Mouse (Mus musculus) hindbrain, embryonic 15.5 days (tissue): ENCODE results near the gene AC124108.1. TPM values are rescaled to one million over a fixed set of nuclear protein-coding genes. Genes with fewer than 3 reads are reported as not detected.

Experiments used
- ATAC-seq: fragments of 200-750 bp; cut with Nextera tagmentation; 2 replicates; pipeline ENCODE4 v1.8.0; 2017; ENCODE audit warnings: low read depth, moderate number of reproducible peaks, moderate TSS enrichment; ENCODE audit not compliant: low FRiP score
- H3K27ac ChIP-seq: fragments of 300-500 bp; sonication (generic); replicated peaks from 2 replicates; pipeline ENCODE4 v1.5.1; 2015; ENCODE audit warnings: mild to moderate bottlenecking, inconsistent platforms
- H3K27me3 ChIP-seq: fragments of 300-500 bp; sonication (generic); 2 replicates; pipeline ENCODE4 v1.6.1; 2015; ENCODE audit warnings: control low read depth, inconsistent platforms
- H3K36me3 ChIP-seq: fragments of 300-500 bp; sonication (generic); 2 replicates; pipeline ENCODE4 v1.6.1; 2015; ENCODE audit warnings: control low read depth, inconsistent platforms
- H3K4me1 ChIP-seq: fragments of 300-500 bp; sonication (generic); replicated peaks from 2 replicates; pipeline ENCODE4 v1.6.1; 2015; ENCODE audit warnings: control low read depth, inconsistent platforms
- H3K4me2 ChIP-seq: fragments of 300-500 bp; sonication (generic); 2 replicates; pipeline ENCODE4 v1.6.1; 2015; ENCODE audit warnings: moderate library complexity, mild to moderate bottlenecking, inconsistent platforms
- H3K4me3 ChIP-seq: fragments of 300-500 bp; sonication (generic); 2 replicates; pipeline ENCODE4 v1.5.1; 2015; ENCODE audit warnings: mild to moderate bottlenecking, inconsistent platforms
- H3K9ac ChIP-seq: fragments of 300-500 bp; sonication (generic); 2 replicates; pipeline ENCODE4 v1.6.1; 2015; ENCODE audit warnings: inconsistent platforms
- H3K9me3 ChIP-seq: fragments of 300-500 bp; sonication (generic); 2 replicates; pipeline ENCODE4 v1.6.1; 2016; ENCODE audit warnings: control low read depth, inconsistent platforms
- WGBS: fragments of 180-500 bp; shearing (Covaris S2); methylation state at CpG from one replicate; pipeline ENCODE4 v1.1.7; 2015; 5-methylcytosine and 5-hydroxymethylcytosine counted together
- microRNA counts: library from miRNA; unstranded; fragments of <30 nt; microRNA quantifications from one replicate; lab custom pipeline; 2016
- microRNA-seq: library from miRNA; unstranded; fragments of <30 nt; microRNA quantifications from one replicate; pipeline ENCODE4, GENCODE M21; 2016
- polyA plus RNA-seq: library from polyadenylated mRNA; unstranded; fragments of >200 nt; fragmentation: Nextera tagmentation; extraction: Ambion mirVana; gene quantifications from 2 replicates; pipeline ENCODE4 v1.2.1, GENCODE M21; 2015

The AC124108.1 gene
- polyA plus RNA-seq, 1 experiment from 2014 or later: 2.7 TPM

DNA sequence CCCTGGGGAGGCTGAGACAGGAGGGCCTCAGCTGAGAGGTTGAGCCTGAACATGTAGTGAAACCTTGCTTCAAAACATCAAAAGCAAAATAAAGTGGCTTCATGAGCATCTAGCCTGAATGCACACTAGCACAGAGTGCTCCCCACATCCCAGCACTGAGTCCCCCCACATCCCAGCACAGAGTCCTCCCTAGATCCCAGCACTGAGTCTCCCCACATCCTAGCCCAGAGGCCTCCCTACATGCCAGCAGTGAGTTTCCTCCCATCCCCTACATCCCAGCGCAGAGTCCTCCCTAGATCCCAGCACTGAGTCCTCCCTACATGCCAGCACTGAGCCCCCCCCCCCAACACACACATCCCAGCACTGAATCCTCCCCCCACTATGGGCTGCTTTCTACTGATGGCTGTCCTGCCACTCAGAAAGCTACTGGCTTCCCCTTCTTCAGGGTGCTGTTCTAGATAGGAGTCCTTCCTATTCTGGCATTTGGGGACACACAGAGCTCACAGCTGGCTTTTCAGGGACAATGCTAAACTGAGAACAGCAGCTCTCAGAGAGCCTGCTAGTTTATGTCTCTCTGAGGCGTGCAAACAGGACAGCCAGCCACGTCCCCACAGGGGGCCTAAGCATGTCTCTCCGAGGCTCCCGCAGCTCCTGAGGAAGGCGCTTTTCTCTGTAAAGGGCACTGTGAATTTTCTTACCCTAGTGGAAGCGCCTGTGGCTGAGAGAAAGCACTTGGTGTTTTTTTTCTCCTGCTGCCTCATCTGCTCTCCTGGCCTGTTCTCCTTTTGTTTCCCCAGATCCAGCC is 40.4 kb downstream of the AC124108.1 start:
- ATAC-seq: no peak; the same call in 1 of the 2 replicates
- Histone ChIP-seq H3K4me2 (no peak overlapping the region), H3K4me3 (no peak overlapping the region), H3K4me1 (peaks cover 5% of the 10 kb centered on the region; the same call in 1 of the 2 replicates), H3K27ac (peak overlapping the region; percentile 46; the same call in 1 of the 2 replicates), H3K27me3 (no peaks in the 10 kb centered on the region), H3K36me3 (no peaks in the 10 kb centered on the region), H3K9ac (no peak overlapping the region), H3K9me3 (no peaks in the 10 kb centered on the region)
- WGBS: 24% methylated on average over 7 of the region's 7 CpGs

DNA sequence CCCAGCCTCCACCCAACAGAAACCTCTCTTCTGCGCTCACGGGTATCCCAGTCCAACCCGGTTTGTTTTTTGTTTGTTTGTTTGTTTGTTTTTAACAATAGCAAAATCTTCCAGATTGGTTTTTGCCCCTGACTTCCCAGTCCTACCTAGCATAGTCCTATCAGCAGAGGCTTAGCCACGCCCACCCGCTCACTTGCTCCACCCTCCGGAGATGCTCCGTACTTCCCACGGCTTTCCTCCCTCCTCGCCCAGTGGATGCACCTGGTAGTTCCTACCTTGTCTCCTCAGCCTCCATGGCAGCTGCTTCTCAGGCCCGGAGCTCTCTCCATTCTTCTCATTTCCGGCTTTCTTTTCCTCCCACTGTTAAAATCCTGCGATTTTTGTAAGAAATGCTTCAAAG is 42.3 kb downstream of the AC124108.1 start:
- no peak for ATAC-seq
- H3K27me3 ChIP-seq: no peaks in the 10 kb centered on the region
- 28% methylated on average over 12 of the region's 12 CpGs for WGBS
- H3K4me1 ChIP-seq: peaks cover 5% of the 10 kb centered on the region; the same call in 1 of the 2 replicates
- no peak overlapping the region for H3K9ac ChIP-seq
- H3K4me3 ChIP-seq: no peak overlapping the region
- no peaks in the 10 kb centered on the region for H3K36me3 ChIP-seq
- no peak overlapping the region for H3K4me2 ChIP-seq
- H3K9me3 ChIP-seq: no peaks in the 10 kb centered on the region
- H3K27ac ChIP-seq: no peak overlapping the region

DNA sequence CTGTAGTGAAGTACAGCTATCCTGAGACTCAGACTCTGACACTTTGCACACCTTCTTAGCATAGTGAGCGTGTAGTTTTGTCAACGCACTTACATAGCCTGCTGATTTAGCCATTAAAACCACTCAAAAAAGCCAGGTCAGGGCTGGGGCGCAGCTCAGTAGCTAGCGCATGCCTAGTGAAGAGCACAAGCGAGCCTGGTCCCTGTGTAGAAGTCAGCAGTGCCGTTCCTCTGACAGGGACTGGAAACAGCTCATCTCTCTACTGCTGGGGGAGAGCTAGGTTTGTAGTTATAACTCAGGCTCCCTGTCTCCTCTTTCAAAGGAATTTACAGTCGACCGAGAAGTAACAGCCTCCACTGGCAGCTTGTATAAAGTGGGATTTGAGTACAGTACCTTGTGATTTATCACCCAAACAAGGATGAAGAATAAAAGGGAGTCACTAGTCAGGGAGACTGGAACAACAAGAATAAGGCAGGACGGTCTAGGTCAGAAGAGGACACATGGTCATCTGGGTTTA is 43.6 kb downstream of the AC124108.1 start:
- H3K36me3 ChIP-seq: no peaks in the 10 kb centered on the region
- WGBS: 67% methylated on average over 9 of the region's 9 CpGs
- no peaks in the 10 kb centered on the region for H3K27me3 ChIP-seq
- no peak overlapping the region for H3K4me2 ChIP-seq
- no peak overlapping the region for H3K9ac ChIP-seq
- H3K4me3 ChIP-seq: no peak overlapping the region
- H3K4me1 ChIP-seq: peaks cover 5% of the 10 kb centered on the region; the same call in 1 of the 2 replicates
- no peak overlapping the region for H3K27ac ChIP-seq
- no peak for ATAC-seq
- H3K9me3 ChIP-seq: no peaks in the 10 kb centered on the region

DNA sequence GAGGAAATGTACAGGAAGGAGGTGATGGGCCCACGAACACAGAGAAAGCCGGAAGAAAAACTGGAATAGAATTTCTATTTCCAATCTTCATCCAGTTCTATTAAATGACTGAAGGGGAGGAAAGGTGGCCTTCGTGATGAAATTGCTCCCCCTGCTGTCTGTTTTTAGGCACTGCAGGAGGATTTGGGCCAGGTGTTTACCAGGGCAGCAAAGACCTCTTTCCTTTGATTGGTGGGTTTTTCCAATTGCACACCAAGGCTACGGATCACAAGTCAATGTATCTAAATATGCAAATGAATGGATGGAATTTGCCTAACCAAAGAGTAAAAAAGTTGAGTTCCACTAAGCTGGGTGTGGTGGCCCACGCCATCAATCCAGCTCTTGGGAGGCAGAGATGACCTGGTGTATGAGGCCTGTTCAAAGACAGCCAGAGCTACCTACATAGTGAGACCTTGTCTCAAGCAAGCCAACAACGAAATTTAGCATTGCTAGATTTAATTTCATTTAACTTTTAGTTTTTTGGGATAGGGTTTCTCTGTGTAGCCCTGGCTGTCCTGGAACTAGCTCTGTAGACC is 46.4 kb downstream of the AC124108.1 start:
- H3K9ac ChIP-seq: no peak overlapping the region

DNA sequence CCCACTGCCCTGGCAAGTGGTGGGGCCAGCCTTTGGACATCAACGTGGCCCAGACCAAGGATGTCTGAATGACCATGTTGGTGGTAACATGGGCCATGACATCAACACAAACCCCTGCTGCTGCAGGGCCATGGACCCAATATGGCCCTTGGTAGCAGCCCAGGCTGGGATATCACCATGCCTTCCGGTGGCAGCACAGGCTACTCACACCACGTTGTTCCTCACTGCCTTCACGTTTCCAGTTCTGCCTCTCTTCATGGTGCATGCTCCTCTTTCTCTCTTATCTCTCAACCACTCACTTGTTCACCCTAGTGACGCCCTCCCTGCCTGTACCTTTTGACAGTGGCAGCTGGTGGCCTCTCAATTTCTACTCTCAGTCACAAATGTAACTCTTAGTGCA is 53.8 kb downstream of the AC124108.1 start:
- Histone ChIP-seq H3K27me3 (no peaks in the 10 kb centered on the region), H3K27ac (no peak overlapping the region), H3K4me1 (no peaks in the 10 kb centered on the region), H3K4me3 (no peak overlapping the region), H3K9me3 (no peaks in the 10 kb centered on the region), H3K9ac (no peak overlapping the region), H3K36me3 (no peaks in the 10 kb centered on the region), H3K4me2 (no peak overlapping the region)
- no peak for ATAC-seq
- 80% methylated on average over 5 of the region's 5 CpGs for WGBS

More for the DNA sequence above, 46.4 kb downstream of the AC124108.1 start:
- H3K27ac ChIP-seq: no peak overlapping the region
- no peaks in the 10 kb centered on the region for H3K4me1 ChIP-seq
- H3K27me3 ChIP-seq: no peaks in the 10 kb centered on the region
- no peak overlapping the region for H3K4me2 ChIP-seq
- ATAC-seq: no peak
- no peaks in the 10 kb centered on the region for H3K36me3 ChIP-seq
- 25% methylated on average over 6 of the region's 6 CpGs for WGBS
- H3K9me3 ChIP-seq: no peaks in the 10 kb centered on the region
- H3K4me3 ChIP-seq: no peak overlapping the region

DNA sequence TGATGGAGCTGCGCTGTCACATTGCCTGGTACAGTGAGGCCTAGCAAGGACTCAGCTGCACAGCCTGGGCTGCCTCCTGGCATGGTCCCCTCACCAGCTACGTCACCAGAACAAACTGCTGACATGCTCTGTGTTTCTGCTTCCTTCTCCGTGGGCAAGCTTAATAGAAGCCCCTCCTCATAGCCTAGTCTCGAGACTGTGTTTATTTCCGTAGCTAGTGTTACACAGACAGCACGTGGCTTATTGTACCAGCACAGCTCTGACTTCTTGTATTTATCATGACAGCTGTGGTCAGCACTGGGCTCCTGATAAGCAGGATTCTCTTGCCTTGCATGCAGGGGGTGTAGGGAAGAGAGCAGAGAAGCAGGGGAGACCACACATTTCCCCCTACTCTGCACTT is 54.9 kb downstream of the AC124108.1 start:
- H3K4me3 ChIP-seq: no peak overlapping the region

DNA sequence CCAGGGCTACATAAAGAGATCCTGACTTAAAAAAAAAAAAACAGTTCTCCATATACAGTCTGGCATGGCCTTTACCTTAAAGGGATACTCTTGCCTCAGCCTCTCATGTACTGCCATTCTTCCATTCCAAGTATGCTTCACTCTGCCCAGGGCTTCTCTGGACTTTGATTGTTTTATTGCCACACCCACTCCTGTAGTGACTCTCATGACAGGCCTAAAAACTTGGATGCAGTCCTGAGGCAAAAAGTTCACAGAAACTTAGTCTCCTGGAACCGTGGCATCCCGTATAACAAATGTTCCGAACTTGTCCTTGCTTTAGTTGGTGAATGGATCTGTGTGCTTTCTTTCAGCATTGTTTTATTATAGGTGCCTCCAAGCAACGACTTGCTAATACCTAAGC is 55.4 kb downstream of the AC124108.1 start:
- 88% methylated on average over 4 of the region's 4 CpGs for WGBS
- no peak for ATAC-seq
- Histone ChIP-seq H3K4me1 (no peaks in the 10 kb centered on the region), H3K9me3 (no peaks in the 10 kb centered on the region), H3K4me3 (no peak overlapping the region), H3K4me2 (no peak overlapping the region), H3K9ac (no peak overlapping the region), H3K27ac (no peak overlapping the region), H3K36me3 (no peaks in the 10 kb centered on the region), H3K27me3 (no peaks in the 10 kb centered on the region)

More for the DNA sequence above, 54.9 kb downstream of the AC124108.1 start:
- Histone ChIP-seq H3K27ac (no peak overlapping the region), H3K9ac (no peak overlapping the region), H3K27me3 (no peaks in the 10 kb centered on the region), H3K9me3 (no peaks in the 10 kb centered on the region), H3K4me2 (no peak overlapping the region), H3K4me1 (no peaks in the 10 kb centered on the region), H3K36me3 (no peaks in the 10 kb centered on the region)
- 59% methylated on average over 6 of the region's 6 CpGs for WGBS
- no peak for ATAC-seq

DNA sequence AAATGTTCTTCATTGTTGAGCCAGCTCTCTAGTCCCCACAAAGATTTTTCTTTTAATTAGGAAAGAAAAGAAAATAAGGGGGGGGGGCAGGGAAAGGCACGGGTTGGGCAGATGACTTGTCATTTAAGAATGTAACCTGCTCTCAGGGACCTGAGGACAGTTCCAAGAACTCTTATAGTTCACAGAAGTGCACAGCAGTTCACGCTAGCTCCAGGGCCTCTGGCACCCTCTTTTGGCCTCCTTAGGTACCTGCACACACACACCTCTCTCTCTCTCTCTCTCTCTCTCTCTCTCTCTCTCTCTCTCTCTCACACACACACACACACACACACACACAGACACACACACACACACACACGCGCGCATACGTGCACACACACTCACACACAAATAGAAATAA is 63.2 kb downstream of the AC124108.1 start:
- Histone ChIP-seq H3K27me3 (no peaks in the 10 kb centered on the region), H3K36me3 (no peaks in the 10 kb centered on the region), H3K27ac (no peak overlapping the region), H3K4me1 (no peaks in the 10 kb centered on the region), H3K4me2 (no peak overlapping the region), H3K9me3 (no peaks in the 10 kb centered on the region), H3K4me3 (no peak overlapping the region), H3K9ac (no peak overlapping the region)
- no peak for ATAC-seq
- 90% methylated on average over 6 of the region's 6 CpGs for WGBS

MicroRNAs within 50 kb of the gene (microRNA counts, 519-probe panel; counts per million panel counts)
- 4,155 counts per million, percentile 85 among the panel's probes with 10 or more counts for microRNA mmu-miR-135b (lab: Ali Mortazavi, UCI)

Small RNA genes within 50 kb of the gene (microRNA-seq; reads per million reads assigned to microRNA genes)
- 7,885 reads per million, percentile 94 among the genes with 10 or more reads in this experiment for gene Mir135b

Other genes starting within 250 kb of the AC124108.1 start
- 0.74 and 4.7 TPM in 2 replicates for gene Slc45a3, start 228.5 kb upstream of the AC124108.1 start, polyA plus RNA-seq
- gene Elk4, start 183.8 kb upstream of the AC124108.1 start, polyA plus RNA-seq: 11.4 and 11.5 TPM in 2 replicates
- 6.9 and 7.3 TPM in 2 replicates for gene Mfsd4a, start 123.4 kb upstream of the AC124108.1 start, polyA plus RNA-seq
- 1.00 and 1.1 TPM in 2 replicates for gene Cdk18, start 51.8 kb upstream of the AC124108.1 start, polyA plus RNA-seq
- gene Lemd1, start within 50 bp of the AC124108.1 start, polyA plus RNA-seq: 14.1 and 16.2 TPM in 2 replicates
- 0.25 and 0.68 TPM in 2 replicates for gene Gm10188, start 38.3 kb downstream of the AC124108.1 start, polyA plus RNA-seq
- gene Klhdc8a, start 107.2 kb downstream of the AC124108.1 start, polyA plus RNA-seq: 8.7 and 9.5 TPM in 2 replicates
- gene Nuak2, start 124.7 kb downstream of the AC124108.1 start, polyA plus RNA-seq: 12.9 and 24.2 TPM in 2 replicates
- 38.1 and 41.4 TPM in 2 replicates for gene Tmcc2, start 199.8 kb downstream of the AC124108.1 start, polyA plus RNA-seq
- gene Dstyk, start 226.1 kb downstream of the AC124108.1 start, polyA plus RNA-seq: 8.6 and 9.9 TPM in 2 replicates